Mouse (Mus musculus) liver, adult 2 months (tissue): ENCODE results near the gene Eif4a2. TPM values are rescaled to one million over a fixed set of nuclear protein-coding genes. Genes with fewer than 3 reads are reported as not detected.

Source experiments
- DNase-seq: peaks from one replicate; pipeline ENCODE4 v3.0.0-alpha.2; 2011; ENCODE audit warnings: low read depth, low spot score; ENCODE audit errors: extremely low read depth
- H3K27ac ChIP-seq: fragments of 200-500 bp; replicated peaks from 2 replicates; pipeline ENCODE4 v1.5.1; 2012; ENCODE audit warnings: low read depth, mild to moderate bottlenecking, control low read depth, inconsistent platforms, low read length; ENCODE audit not compliant: insufficient read depth
- H3K27me3 ChIP-seq: fragments of 200-500 bp; 2 replicates; pipeline ENCODE4 v1.6.1; 2012; ENCODE audit warnings: mild to moderate bottlenecking, moderate library complexity, low read length, inconsistent platforms; ENCODE audit not compliant: control insufficient read depth, insufficient read depth
- H3K36me3 ChIP-seq: fragments of 200-500 bp; 2 replicates; pipeline ENCODE4 v1.6.1; 2012; ENCODE audit warnings: low read length, inconsistent platforms; ENCODE audit not compliant: control insufficient read depth, insufficient read depth
- H3K4me1 ChIP-seq: fragments of 200-500 bp; 2 replicates; pipeline ENCODE4 v1.6.1; 2011; ENCODE audit warnings: low read length; ENCODE audit not compliant: control insufficient read depth, insufficient read depth
- H3K4me3 ChIP-seq: fragments of 200-500 bp; 2 replicates; pipeline ENCODE4 v1.5.1; 2011; ENCODE audit warnings: low read depth, mild to moderate bottlenecking, control low read depth, low read length, moderate library complexity; ENCODE audit not compliant: insufficient read depth
- H3K79me2 ChIP-seq: fragments of 200-500 bp; 2 replicates; pipeline ENCODE4 v1.6.1; 2012; ENCODE audit warnings: inconsistent platforms, mild to moderate bottlenecking, low read length, moderate library complexity; ENCODE audit not compliant: control insufficient read depth, insufficient read depth
- H3K9ac ChIP-seq: fragments of 200-500 bp; 2 replicates; pipeline ENCODE4 v1.6.1; 2012; ENCODE audit warnings: low read depth, mild to moderate bottlenecking, control low read depth, inconsistent platforms, low read length
- CTCF ChIP-seq: fragments of 200-500 bp; IDR thresholded peaks from 2 replicates; pipeline ENCODE4 v1.5.1; 2011; ENCODE audit warnings: low read depth, low read length, control low read depth
- POLR2A ChIP-seq: fragments of 200-500 bp; IDR thresholded peaks from 2 replicates; pipeline ENCODE4 v1.6.1; 2011; ENCODE audit warnings: low read length, control low read depth; ENCODE audit not compliant: insufficient read depth; ENCODE audit errors: extremely low read depth
- WGBS: fragments of 180-500 bp; shearing (Covaris S2); methylation state at CpG from one replicate; pipeline ENCODE4 v1.1.7; 2018; 5-methylcytosine and 5-hydroxymethylcytosine counted together
- polyA plus RNA-seq: library from polyadenylated mRNA; depleted of rRNA; stranded (reverse); fragments of >200 nt; gene quantifications from 2 replicates; pipeline ENCODE4 v1.2.3, GENCODE M21; 2012
- total RNA-seq: library from RNA; depleted of rRNA; stranded (reverse); fragments of >200 nt; gene quantifications from 2 replicates; pipeline ENCODE4 v1.2.3, GENCODE M21; 2014

Eif4a2 gene
- total and polyA plus RNA-seq, 2 experiments = 75.9 to 412 TPM

GRCm38 (mm10) chr16:23103841-23104240 lies 3.4 kb upstream of the Eif4a2 start:
- WGBS = 78% methylated on average over 2 of the region's 2 CpGs
- no peak for TF ChIP-seq CTCF
- TF ChIP-seq POLR2A = no peak
- no peaks in the 10 kb centered on the region for H3K27me3 ChIP-seq
- no peak overlapping the region for H3K4me3 ChIP-seq
- H3K4me1 ChIP-seq = peaks cover 1% of the 10 kb centered on the region; the same call in 1 of the 2 replicates
- peaks cover 9% of the 10 kb centered on the region for H3K79me2 ChIP-seq
- H3K36me3 ChIP-seq = peaks cover 3% of the 10 kb centered on the region
- H3K9ac ChIP-seq = no peak overlapping the region; the same call in 1 of the 2 replicates
- DNase-seq = no peak
- no peak overlapping the region for H3K27ac ChIP-seq

GRCm38 (mm10) chr16:23106121-23106520 lies 1.1 kb upstream of the Eif4a2 start:
- TF ChIP-seq POLR2A = no peak
- TF ChIP-seq CTCF = no peak
- H3K79me2 ChIP-seq = peaks cover 9% of the 10 kb centered on the region
- H3K9ac ChIP-seq = no peak overlapping the region
- 52% methylated on average over 7 of the region's 7 CpGs for WGBS
- no peak overlapping the region for H3K4me3 ChIP-seq
- H3K27me3 ChIP-seq = no peaks in the 10 kb centered on the region
- H3K4me1 ChIP-seq = peaks cover 9% of the 10 kb centered on the region; the same call in 1 of the 2 replicates
- DNase-seq = peak; percentile 56
- H3K27ac ChIP-seq = no peak overlapping the region
- peaks cover 24% of the 10 kb centered on the region for H3K36me3 ChIP-seq

- peak; percentile 54 for DNase-seq
- peaks cover 45% of the 10 kb centered on the region for H3K36me3 ChIP-seq
- peak overlapping the region; percentile 93 for H3K9ac ChIP-seq
- H3K79me2 ChIP-seq = peaks cover 9% of the 10 kb centered on the region
- under 1% methylated on average over 52 of the region's 52 CpGs for WGBS
- peaks cover 12% of the 10 kb centered on the region; the same call in 1 of the 2 replicates for H3K4me1 ChIP-seq
- H3K4me3 ChIP-seq = peak overlapping the region; percentile 75
- peak overlapping the region; percentile 96 for H3K27ac ChIP-seq
- no peaks in the 10 kb centered on the region for H3K27me3 ChIP-seq
- TF ChIP-seq CTCF (no peak), POLR2A (0 out of 2 replicates have a peak, but pooled peaks have one; percentile 64)
Measured at GRCm38 (mm10) chr16:23107946-23108759, 909 bp downstream of the Eif4a2 start.

- WGBS = 7% methylated on average over 5 of the region's 5 CpGs
- Histone ChIP-seq H3K36me3 (peaks cover 48% of the 10 kb centered on the region), H3K79me2 (peaks cover 9% of the 10 kb centered on the region), H3K4me1 (peaks cover 12% of the 10 kb centered on the region; the same call in 1 of the 2 replicates), H3K4me3 (peak overlapping the region; percentile 75), H3K27me3 (no peaks in the 10 kb centered on the region), H3K9ac (peak overlapping the region; percentile 71), H3K27ac (no peak overlapping the region)
- TF ChIP-seq CTCF = no peak
- TF ChIP-seq POLR2A = no peak
- DNase-seq = no peak
Measured at GRCm38 (mm10) chr16:23108943-23109342, 1.7 kb downstream of the Eif4a2 start.

GRCm38 (mm10) chr16:23109350-23110280 lies 2.4 kb downstream of the Eif4a2 start:
- H3K4me3 ChIP-seq = no peak overlapping the region; the same call in 1 of the 2 replicates
- peaks cover 9% of the 10 kb centered on the region for H3K79me2 ChIP-seq
- TF ChIP-seq POLR2A = no peak
- no peak for TF ChIP-seq CTCF
- H3K27me3 ChIP-seq = no peaks in the 10 kb centered on the region
- 35% methylated on average over 5 of the region's 5 CpGs for WGBS
- peaks cover 54% of the 10 kb centered on the region for H3K36me3 ChIP-seq
- no peak overlapping the region for H3K27ac ChIP-seq
- no peak overlapping the region; the same call in none of the 2 replicates for H3K9ac ChIP-seq
- peaks cover 12% of the 10 kb centered on the region; the same call in 1 of the 2 replicates for H3K4me1 ChIP-seq
- no peak for DNase-seq
